Mouse (Mus musculus): Measurements from ENCODE around the gene Nim1k. TPM values are rescaled to one million over a fixed set of nuclear protein-coding genes. Genes with fewer than 3 reads are reported as not detected.
"Not testable (repeated sequence)": the region's sequence is repeated elsewhere in the genome, so short reads cannot be mapped to it uniquely, and the experiment has no call there.

The Nim1k gene
- polyA plus RNA-seq, 1 experiment: 0.05 TPM

DNA sequence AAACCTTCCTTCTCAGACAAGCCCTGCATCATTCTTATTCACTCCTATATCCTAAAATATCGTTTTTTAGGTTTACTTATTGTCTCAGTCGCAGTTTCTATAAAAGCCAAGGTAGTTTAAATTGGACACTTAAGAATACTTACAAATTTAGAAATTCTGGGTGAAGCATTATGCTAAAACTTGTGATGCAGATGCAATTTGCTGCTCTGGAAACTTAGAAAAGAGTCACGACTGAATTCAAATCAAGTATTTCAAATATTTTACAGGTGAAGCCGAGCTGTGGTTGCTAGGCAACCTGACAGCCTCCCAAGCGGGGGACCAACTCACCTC is 66.0 kb downstream of the Nim1k start:
- H3K4me3 ChIP-seq (ENCODE audit: low read depth, low read length): peak overlapping the region; percentile 48
- peaks cover 5% of the 10 kb centered on the region; the same call in 1 of the 2 replicates for H3K36me3 ChIP-seq (ENCODE audit: control insufficient read depth, insufficient read depth, low read length)
- no peak for TF ChIP-seq CTCF (IDR thresholded peaks at IDR 0.05; ENCODE audit: extremely low read depth, insufficient read length, insufficient replicate concordance, low read depth, low read length)
- TF ChIP-seq POLR2A (IDR thresholded peaks at IDR 0.05; ENCODE audit: low read depth, low read length): no peak
- no peaks in the 10 kb centered on the region for H3K27me3 ChIP-seq (ENCODE audit: control insufficient read depth, insufficient read depth, low read length)
- WGBS: 6% methylated on average over 5 of the region's 5 CpGs
- peaks cover 2% of the 10 kb centered on the region; the same call in 1 of the 2 replicates for H3K4me1 ChIP-seq (ENCODE audit: control insufficient read depth, insufficient read depth, insufficient read length, low read length)
- 0 out of 2 replicates have a peak overlapping the region, but pooled peaks have one; percentile 29 for H3K27ac ChIP-seq (ENCODE audit: insufficient read depth, low read depth, low read length)

DNA sequence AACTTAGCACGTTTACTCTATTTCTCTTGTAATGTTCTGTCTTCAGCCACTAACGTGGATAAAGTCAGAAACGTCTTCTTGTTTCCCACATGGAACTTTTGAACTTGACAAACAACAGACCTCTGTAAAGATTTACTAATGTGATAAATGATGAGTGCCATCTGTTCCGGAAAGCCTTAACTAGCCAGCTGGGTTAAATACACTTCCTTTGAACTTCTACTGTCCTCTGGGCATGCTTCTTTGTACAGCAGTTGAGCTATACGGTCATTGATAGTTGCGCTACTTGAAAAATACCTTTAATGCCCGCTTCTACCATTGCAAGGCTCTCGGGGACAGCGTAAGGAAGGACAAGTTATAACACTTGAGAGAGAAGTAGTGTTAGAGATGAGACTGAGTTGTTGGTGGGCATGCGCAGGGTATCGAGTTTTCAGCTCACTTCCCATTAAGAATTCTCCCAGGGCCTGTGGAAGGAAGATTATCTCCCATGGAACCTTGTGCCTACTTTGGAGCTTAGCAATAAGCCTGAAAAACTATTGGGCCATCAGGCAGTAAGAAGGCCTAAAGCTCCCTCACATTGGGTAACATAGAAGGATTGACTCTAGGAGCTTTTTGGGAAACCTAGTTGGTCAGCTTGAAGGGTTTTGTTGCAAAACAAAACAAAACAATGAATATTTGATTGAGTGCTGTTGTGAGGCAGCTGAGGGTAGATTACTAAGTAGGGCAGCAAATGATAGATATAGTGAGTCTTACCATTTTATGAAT is 71.1 kb downstream of the Nim1k start:
- no peaks in the 10 kb centered on the region for H3K27me3 ChIP-seq (ENCODE audit: control insufficient read depth, insufficient read depth, low read length)
- no peak overlapping the region for H3K27ac ChIP-seq (ENCODE audit: insufficient read depth, low read depth, low read length)
- no peak overlapping the region for H3K4me3 ChIP-seq (ENCODE audit: low read depth, low read length)
- H3K4me1 ChIP-seq (ENCODE audit: control insufficient read depth, insufficient read depth, insufficient read length, low read length): 0 out of 2 replicates have a peak, but pooled peaks cover 3% of the 10 kb centered on the region
- TF ChIP-seq POLR2A (IDR thresholded peaks at IDR 0.05; ENCODE audit: low read depth, low read length): no peak
- no peak for TF ChIP-seq CTCF (IDR thresholded peaks at IDR 0.05; ENCODE audit: extremely low read depth, insufficient read length, insufficient replicate concordance, low read depth, low read length)
- 74% methylated on average over 11 of the region's 11 CpGs for WGBS
- no peaks in the 10 kb centered on the region for H3K36me3 ChIP-seq (ENCODE audit: control insufficient read depth, insufficient read depth, low read length)

- Histone ChIP-seq H3K4me3 (ENCODE audit: low read depth, low read length) (no peak overlapping the region), H3K36me3 (ENCODE audit: control insufficient read depth, insufficient read depth, low read length) (no peaks in the 10 kb centered on the region), H3K27ac (ENCODE audit: insufficient read depth, low read depth, low read length) (no peak overlapping the region), H3K4me1 (ENCODE audit: control insufficient read depth, insufficient read depth, insufficient read length, low read length) (0 out of 2 replicates have a peak, but pooled peaks cover 3% of the 10 kb centered on the region), H3K27me3 (ENCODE audit: control insufficient read depth, insufficient read depth, low read length) (no peaks in the 10 kb centered on the region)
- no peak for TF ChIP-seq POLR2A (IDR thresholded peaks at IDR 0.05; ENCODE audit: low read depth, low read length)
- no peak for TF ChIP-seq CTCF (IDR thresholded peaks at IDR 0.05; ENCODE audit: extremely low read depth, insufficient read length, insufficient replicate concordance, low read depth, low read length)
- WGBS: 71% methylated on average over 3 of the region's 3 CpGs
These were observed 74.5 kb downstream of the Nim1k start for GRCm38 (mm10) chr13:119681161-119681560.

DNA sequence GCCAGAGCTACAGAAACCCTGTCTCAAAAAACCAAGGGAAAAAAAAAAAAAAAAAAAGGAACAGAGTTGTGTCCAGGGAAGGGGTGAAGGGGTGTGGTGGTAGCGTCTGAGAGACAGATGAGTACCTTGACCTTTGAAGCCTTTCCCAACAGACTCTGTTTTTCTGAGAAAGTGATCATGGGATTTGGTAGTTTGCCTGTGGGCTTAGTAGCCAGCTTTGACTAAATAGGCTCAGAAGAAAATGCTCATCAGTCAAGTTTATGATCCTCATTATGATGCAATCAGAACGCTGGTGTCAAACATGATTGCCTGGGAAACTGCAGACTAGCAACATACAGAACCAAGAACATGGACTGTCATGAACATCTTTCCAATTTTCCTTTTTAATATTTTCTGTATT is 76.0 kb downstream of the Nim1k start:
- WGBS: 40% methylated on average over 2 of the region's 2 CpGs

DNA sequence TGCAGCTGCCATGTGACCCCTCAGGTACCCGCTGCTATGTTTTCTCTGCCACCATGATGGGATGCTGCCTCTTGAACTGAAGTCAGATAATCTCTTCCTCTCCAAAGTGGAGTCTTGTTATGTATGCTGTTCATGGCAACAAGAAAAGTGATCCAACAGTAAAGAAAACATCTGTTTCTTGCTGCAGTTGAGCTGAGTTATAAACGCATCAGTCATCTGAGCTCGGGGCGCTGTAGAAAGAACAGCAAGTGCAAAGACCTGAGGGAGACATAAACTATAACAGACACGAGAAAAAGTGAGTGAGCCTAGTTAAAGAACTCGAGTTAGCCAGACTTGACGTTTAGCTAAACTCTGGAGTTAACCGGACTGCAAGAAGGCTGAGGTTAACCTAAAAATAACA is 76.9 kb downstream of the Nim1k start:
- no peaks in the 10 kb centered on the region for H3K36me3 ChIP-seq (ENCODE audit: control insufficient read depth, insufficient read depth, low read length)
- H3K4me3 ChIP-seq (ENCODE audit: low read depth, low read length): no peak overlapping the region
- TF ChIP-seq CTCF (IDR thresholded peaks at IDR 0.05; ENCODE audit: extremely low read depth, insufficient read length, insufficient replicate concordance, low read depth, low read length) (no peak), POLR2A (IDR thresholded peaks at IDR 0.05; ENCODE audit: low read depth, low read length) (no peak)
- 79% methylated on average over 8 of the region's 8 CpGs for WGBS
- no peaks in the 10 kb centered on the region for H3K27me3 ChIP-seq (ENCODE audit: control insufficient read depth, insufficient read depth, low read length)
- H3K27ac ChIP-seq (ENCODE audit: insufficient read depth, low read depth, low read length): no peak overlapping the region
- H3K4me1 ChIP-seq (ENCODE audit: control insufficient read depth, insufficient read depth, insufficient read length, low read length): 0 out of 2 replicates have a peak, but pooled peaks cover 3% of the 10 kb centered on the region

More for the DNA sequence above, 76.0 kb downstream of the Nim1k start:
- Histone ChIP-seq H3K27me3 (ENCODE audit: control insufficient read depth, insufficient read depth, low read length) (no peaks in the 10 kb centered on the region), H3K4me1 (ENCODE audit: control insufficient read depth, insufficient read depth, insufficient read length, low read length) (0 out of 2 replicates have a peak, but pooled peaks cover 3% of the 10 kb centered on the region), H3K36me3 (ENCODE audit: control insufficient read depth, insufficient read depth, low read length) (no peaks in the 10 kb centered on the region), H3K27ac (ENCODE audit: insufficient read depth, low read depth, low read length) (no peak overlapping the region), H3K4me3 (ENCODE audit: low read depth, low read length) (no peak overlapping the region)
- TF ChIP-seq POLR2A (IDR thresholded peaks at IDR 0.05; ENCODE audit: low read depth, low read length) (no peak), CTCF (IDR thresholded peaks at IDR 0.05; ENCODE audit: extremely low read depth, insufficient read length, insufficient replicate concordance, low read depth, low read length) (no peak)

DNA sequence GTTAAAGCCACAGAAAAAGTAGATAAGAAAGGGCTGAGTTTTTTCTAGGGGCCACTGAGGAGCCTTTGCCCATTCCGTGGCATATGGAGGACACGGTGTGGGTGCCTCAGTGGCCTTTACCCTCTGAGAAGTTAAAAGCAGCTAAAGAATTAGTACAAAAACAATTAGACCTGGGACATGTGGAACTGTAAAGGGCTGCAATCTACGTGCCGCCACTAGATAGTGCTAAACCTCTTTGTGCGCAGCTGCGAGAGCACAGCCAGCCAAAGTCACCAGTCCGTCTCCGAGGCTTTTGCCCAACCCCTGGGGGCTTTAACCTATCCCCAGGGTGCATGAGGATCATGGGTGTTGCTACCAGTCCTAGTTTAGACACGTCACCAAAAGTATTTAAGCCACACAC is 94.3 kb downstream of the Nim1k start:
- not testable (repeated sequence) for H3K4me1 ChIP-seq (ENCODE audit: control insufficient read depth, insufficient read depth, insufficient read length, low read length); H3K27ac ChIP-seq (ENCODE audit: insufficient read depth, low read depth, low read length); H3K36me3 ChIP-seq (ENCODE audit: control insufficient read depth, insufficient read depth, low read length); H3K4me3 ChIP-seq (ENCODE audit: low read depth, low read length); H3K27me3 ChIP-seq (ENCODE audit: control insufficient read depth, insufficient read depth, low read length)
- 64% methylated on average over 7 of the region's 9 CpGs for WGBS

Other genes starting within 250 kb of the Nim1k start
- gene Ccl28, start 132.1 kb downstream of the Nim1k start, polyA plus RNA-seq (2012; rRNA removed): 2.4 and 2.8 TPM in 2 replicates
- 7.8 and 14.3 TPM in 2 replicates for gene Hmgcs1, start 65.5 kb downstream of the Nim1k start, polyA plus RNA-seq (2012; rRNA removed)
- gene Zfp131, start 35.0 kb upstream of the Nim1k start, polyA plus RNA-seq (2012; rRNA removed): 1.6 and 3.6 TPM in 2 replicates
- gene AF067063, start 74.3 kb upstream of the Nim1k start, polyA plus RNA-seq (2012; rRNA removed): not detected in 2 replicates
- gene D13Ertd608e, start 80.1 kb upstream of the Nim1k start, polyA plus RNA-seq (2012; rRNA removed): not detected in 2 replicates
- gene Tcstv1, start 138.9 kb upstream of the Nim1k start, polyA plus RNA-seq (2012; rRNA removed): not detected in 2 replicates
- gene Gm21761, start 173.4 kb upstream of the Nim1k start, polyA plus RNA-seq (2012; rRNA removed): not detected in 2 replicates
- gene B020031M17Rik, start 194.9 kb upstream of the Nim1k start, polyA plus RNA-seq (2012; rRNA removed): not detected in 2 replicates

Measured in small intestine, adult 2 months (tissue).